Mouse (Mus musculus): ENCODE data around the gene Irf2.

- no peak for TF ChIP-seq GATA1 (IDR thresholded peaks at IDR 0.05; ENCODE audit: borderline replicate concordance, low read length)
- TF ChIP-seq FLI1 (IDR thresholded peaks at IDR 0.05; ENCODE audit: low read length), result no peak
Observed at GRCm38 (mm10) chr8:46804721-46805120, 65.2 kb downstream of the Irf2 start.
